Mouse (Mus musculus): ENCODE measurements around the gene Megf11. TPM values are rescaled to one million over a fixed set of nuclear protein-coding genes. Genes with fewer than 3 reads are reported as not detected.

The Megf11 gene
- polyA plus RNA-seq, 1 experiment = 0.06 TPM

GRCm38 (mm10) chr9:64349490-64349889 is 35.9 kb upstream of the Megf11 start:
- Histone ChIP-seq H3ac (ENCODE audit: control insufficient read depth, insufficient read length) (no peak overlapping the region), H3K4me2 (ENCODE audit: low read depth) (no peak overlapping the region), H3K36me3 (ENCODE audit: control insufficient read depth, insufficient read depth) (no peaks in the 10 kb centered on the region), H3K4me3 (no peak overlapping the region), H3K79me2 (ENCODE audit: control insufficient read depth, insufficient read depth) (no peaks in the 10 kb centered on the region), H3K27me3 (ENCODE audit: control insufficient read depth, insufficient read depth, insufficient read length) (peaks cover 22% of the 10 kb centered on the region)
- TF ChIP-seq E2F4 (IDR thresholded peaks at IDR 0.05; ENCODE audit: insufficient read depth) (no peak), TCF3 (IDR thresholded peaks at IDR 0.05; ENCODE audit: insufficient read length, low read depth) (no peak), MYOD1 (IDR thresholded peaks at IDR 0.05; ENCODE audit: control insufficient read depth in 1 of 3, insufficient read length in 2 of 3, low read depth in 2 of 3) (no peak), SRF (IDR thresholded peaks at IDR 0.05; ENCODE audit: control insufficient read depth, insufficient read length, low read depth) (no peak), MYOG (IDR thresholded peaks at IDR 0.05; ENCODE audit: control insufficient read depth in 1 of 3, insufficient read depth in 1 of 3, insufficient read length in 2 of 3, low read depth in 2 of 3) (no peak), POLR2AphosphoS2 (IDR thresholded peaks at IDR 0.05; ENCODE audit: insufficient read length, low read depth) (no peak), CEBPB (IDR thresholded peaks at IDR 0.05; ENCODE audit: insufficient read depth, poor library complexity, severe bottlenecking) (no peak), TCF12 (IDR thresholded peaks at IDR 0.05; ENCODE audit: insufficient read depth, poor library complexity, severe bottlenecking) (no peak), USF1 (IDR thresholded peaks at IDR 0.05; ENCODE audit: low read depth) (no peak), MAX (IDR thresholded peaks at IDR 0.05; ENCODE audit: low read depth) (no peak), POLR2A (IDR thresholded peaks at IDR 0.05; ENCODE audit: insufficient read length, low read depth) (no peak), REST (IDR thresholded peaks at IDR 0.05; ENCODE audit: insufficient read depth, insufficient read length) (no peak)

GRCm38 (mm10) chr9:64351191-64351590 is 34.2 kb upstream of the Megf11 start:
- no peak overlapping the region for H3ac ChIP-seq (ENCODE audit: control insufficient read depth, insufficient read length)
- H3K4me3 ChIP-seq = no peak overlapping the region
- no peaks in the 10 kb centered on the region for H3K36me3 ChIP-seq (ENCODE audit: control insufficient read depth, insufficient read depth)
- H3K4me2 ChIP-seq (ENCODE audit: low read depth) = no peak overlapping the region
- peaks cover 36% of the 10 kb centered on the region for H3K27me3 ChIP-seq (ENCODE audit: control insufficient read depth, insufficient read depth, insufficient read length)
- no peak for TF ChIP-seq REST (IDR thresholded peaks at IDR 0.05; ENCODE audit: insufficient read depth, insufficient read length)
- no peaks in the 10 kb centered on the region for H3K79me2 ChIP-seq (ENCODE audit: control insufficient read depth, insufficient read depth)

DNA sequence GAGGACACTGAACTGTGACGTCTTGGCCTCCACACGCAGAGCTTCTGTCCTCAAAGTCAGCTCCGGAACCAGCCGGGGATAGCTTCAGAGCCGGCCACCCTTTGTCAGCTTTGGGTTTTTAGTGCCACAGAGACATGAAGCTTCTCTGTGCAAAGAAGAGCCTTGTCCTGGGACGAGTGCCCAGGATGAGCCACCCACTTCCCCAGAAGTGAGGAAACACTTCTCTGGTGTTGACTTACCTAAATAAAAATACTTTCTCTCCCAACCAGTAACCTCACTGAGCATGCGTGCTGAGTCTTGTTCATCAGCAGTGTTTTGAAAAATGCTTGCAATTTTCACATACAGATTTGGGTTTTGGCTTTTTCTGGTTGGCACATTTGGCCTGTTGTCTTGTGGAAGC is 29.8 kb upstream of the Megf11 start:
- TF ChIP-seq SRF (IDR thresholded peaks at IDR 0.05; ENCODE audit: control insufficient read depth, insufficient read length, low read depth) = no peak
- no peak for TF ChIP-seq MYOG (IDR thresholded peaks at IDR 0.05; ENCODE audit: control insufficient read depth in 1 of 3, insufficient read depth in 1 of 3, insufficient read length in 2 of 3, low read depth in 2 of 3)
- no peak for TF ChIP-seq MAX (IDR thresholded peaks at IDR 0.05; ENCODE audit: low read depth)
- no peak for TF ChIP-seq TCF3 (IDR thresholded peaks at IDR 0.05; ENCODE audit: insufficient read length, low read depth)
- TF ChIP-seq USF1 (IDR thresholded peaks at IDR 0.05; ENCODE audit: low read depth) = no peak
- TF ChIP-seq POLR2AphosphoS2 (IDR thresholded peaks at IDR 0.05; ENCODE audit: insufficient read length, low read depth) = no peak
- TF ChIP-seq CEBPB (IDR thresholded peaks at IDR 0.05; ENCODE audit: insufficient read depth, poor library complexity, severe bottlenecking) = no peak
- TF ChIP-seq POLR2A (IDR thresholded peaks at IDR 0.05; ENCODE audit: insufficient read length, low read depth) = no peak
- no peak for TF ChIP-seq E2F4 (IDR thresholded peaks at IDR 0.05; ENCODE audit: insufficient read depth)
- Histone ChIP-seq H3K27me3 (ENCODE audit: control insufficient read depth, insufficient read depth, insufficient read length) (peaks cover 45% of the 10 kb centered on the region), H3K4me2 (ENCODE audit: low read depth) (no peak overlapping the region), H3ac (ENCODE audit: control insufficient read depth, insufficient read length) (no peak overlapping the region), H3K36me3 (ENCODE audit: control insufficient read depth, insufficient read depth) (no peaks in the 10 kb centered on the region), H3K4me3 (no peak overlapping the region), H3K79me2 (ENCODE audit: control insufficient read depth, insufficient read depth) (no peaks in the 10 kb centered on the region)

GRCm38 (mm10) chr9:64361231-64361950 is 24.0 kb upstream of the Megf11 start:
- Histone ChIP-seq H3K36me3 (ENCODE audit: control insufficient read depth, insufficient read depth) (no peaks in the 10 kb centered on the region), H3K79me2 (ENCODE audit: control insufficient read depth, insufficient read depth) (no peaks in the 10 kb centered on the region), H3K27me3 (ENCODE audit: control insufficient read depth, insufficient read depth, insufficient read length) (peaks cover 21% of the 10 kb centered on the region), H3K4me3 (no peak overlapping the region), H3ac (ENCODE audit: control insufficient read depth, insufficient read length) (no peak overlapping the region), H3K4me2 (ENCODE audit: low read depth) (no peak overlapping the region)
- TF ChIP-seq TCF3 (IDR thresholded peaks at IDR 0.05; ENCODE audit: insufficient read length, low read depth) (no peak), REST (IDR thresholded peaks at IDR 0.05; ENCODE audit: insufficient read depth, insufficient read length) (no peak), MAX (IDR thresholded peaks at IDR 0.05; ENCODE audit: low read depth) (no peak)

GRCm38 (mm10) chr9:64369871-64370270 is 15.6 kb upstream of the Megf11 start:
- TF ChIP-seq SRF (IDR thresholded peaks at IDR 0.05; ENCODE audit: control insufficient read depth, insufficient read length, low read depth) (no peak), CEBPB (IDR thresholded peaks at IDR 0.05; ENCODE audit: insufficient read depth, poor library complexity, severe bottlenecking) (no peak), MAX (IDR thresholded peaks at IDR 0.05; ENCODE audit: low read depth) (no peak), E2F4 (IDR thresholded peaks at IDR 0.05; ENCODE audit: insufficient read depth) (no peak), POLR2AphosphoS2 (IDR thresholded peaks at IDR 0.05; ENCODE audit: insufficient read length, low read depth) (no peak), MYOG (IDR thresholded peaks at IDR 0.05; ENCODE audit: control insufficient read depth in 1 of 3, insufficient read depth in 1 of 3, insufficient read length in 2 of 3, low read depth in 2 of 3) (no peak), USF1 (IDR thresholded peaks at IDR 0.05; ENCODE audit: low read depth) (no peak), REST (IDR thresholded peaks at IDR 0.05; ENCODE audit: insufficient read depth, insufficient read length) (no peak), MYOD1 (IDR thresholded peaks at IDR 0.05; ENCODE audit: control insufficient read depth in 1 of 3, insufficient read length in 2 of 3, low read depth in 2 of 3) (no peak), TCF3 (IDR thresholded peaks at IDR 0.05; ENCODE audit: insufficient read length, low read depth) (no peak)
- H3K4me2 ChIP-seq (ENCODE audit: low read depth) = no peak overlapping the region
- H3K27me3 ChIP-seq (ENCODE audit: control insufficient read depth, insufficient read depth, insufficient read length) = peaks cover 23% of the 10 kb centered on the region
- no peaks in the 10 kb centered on the region for H3K79me2 ChIP-seq (ENCODE audit: control insufficient read depth, insufficient read depth)
- no peak overlapping the region for H3K4me3 ChIP-seq
- no peak overlapping the region for H3ac ChIP-seq (ENCODE audit: control insufficient read depth, insufficient read length)
- H3K36me3 ChIP-seq (ENCODE audit: control insufficient read depth, insufficient read depth) = no peaks in the 10 kb centered on the region

Data from myocyte (in vitro differentiated cells).